Mouse (Mus musculus) spleen, postnatal 36 days (tissue): ENCODE results near the gene Slc6a18.
A peak's percentile ranks its signal among the peaks of the same experiment; 100 is the strongest.
"Not testable (repeated sequence)": the region's sequence is repeated elsewhere in the genome, so short reads cannot be mapped to it uniquely, and the experiment has no call there.

Source experiments
- DNase-seq, 2 experiments: peaks; one replicate each; pipeline ENCODE4 v3.0.0; 2022; ENCODE audit warnings: low spot score in 2 of 2, mixed read lengths in 1 of 2

The Slc6a18 gene

GRCm38 (mm10) chr13:73677853-73678252 lies at the start of gene Slc6a18:
Slc6a18 (minus strand) TSS chr13:73678023.
- DNase-seq = no peak

GRCm38 (mm10) chr13:73725315-73725714 lies 47.5 kb upstream of the Slc6a18 start:
- DNase-seq = peak; percentile 21 to 23

GRCm38 (mm10) chr13:73723081-73723668 lies 45.4 kb upstream of the Slc6a18 start:
- DNase-seq = peak in 1 of 2 experiments; percentile 12

- no peak for DNase-seq
These were observed 42.4 kb upstream of the Slc6a18 start for GRCm38 (mm10) chr13:73720241-73720640.

- DNase-seq = peak; percentile 45 to 61
These were observed 40.4 kb upstream of the Slc6a18 start for GRCm38 (mm10) chr13:73718225-73718624.

- DNase-seq = no peak
These were observed 36.2 kb upstream of the Slc6a18 start for GRCm38 (mm10) chr13:73714020-73714419.

GRCm38 (mm10) chr13:73713204-73713603 lies 35.4 kb upstream of the Slc6a18 start:
- DNase-seq = no peak

- DNase-seq = no peak
These were observed 34.4 kb upstream of the Slc6a18 start for GRCm38 (mm10) chr13:73712228-73712627.

- no peak for DNase-seq
These were observed 34.0 kb upstream of the Slc6a18 start for GRCm38 (mm10) chr13:73711803-73712202.

GRCm38 (mm10) chr13:73711221-73711620 lies 33.4 kb upstream of the Slc6a18 start:
- DNase-seq = no peak

- no peak for DNase-seq
These were observed 31.7 kb upstream of the Slc6a18 start for GRCm38 (mm10) chr13:73709491-73709890.

- DNase-seq = no peak
These were observed 27.0 kb upstream of the Slc6a18 start, which contains the start of gene Slc6a19 for GRCm38 (mm10) chr13:73704694-73705325. Slc6a19 (minus strand) TSS chr13:73704865.

- DNase-seq = not testable (repeated sequence)
These were observed 25.7 kb upstream of the Slc6a18 start for GRCm38 (mm10) chr13:73703486-73703885.

- DNase-seq = peak; percentile 45 to 46
These were observed 25.0 kb upstream of the Slc6a18 start for GRCm38 (mm10) chr13:73702776-73703175.

GRCm38 (mm10) chr13:73701161-73701883 lies 23.5 kb upstream of the Slc6a18 start:
- DNase-seq = no peak

GRCm38 (mm10) chr13:73700554-73700953 lies 22.7 kb upstream of the Slc6a18 start:
- no peak for DNase-seq

GRCm38 (mm10) chr13:73699714-73700113 lies 21.9 kb upstream of the Slc6a18 start:
- DNase-seq = no peak

- no peak for DNase-seq
These were observed 18.7 kb upstream of the Slc6a18 start for GRCm38 (mm10) chr13:73696529-73696928.

GRCm38 (mm10) chr13:73694972-73695371 lies 17.1 kb upstream of the Slc6a18 start:
- no peak for DNase-seq

- DNase-seq = no peak
These were observed 15.5 kb upstream of the Slc6a18 start for GRCm38 (mm10) chr13:73693333-73693732.

GRCm38 (mm10) chr13:73692249-73692868 lies 14.5 kb upstream of the Slc6a18 start:
- DNase-seq = peak; percentile 44 to 46

- no peak for DNase-seq
These were observed 11.1 kb upstream of the Slc6a18 start for GRCm38 (mm10) chr13:73688934-73689333.
